Mouse (Mus musculus): ENCODE measurements at regions not wholly inside any gene's neighbourhood (a gene's known extent, or its start where the extent isn't known, plus 50 kb on each side); places are given as distances from the start of the nearest gene placed in this dataset.

DNA sequence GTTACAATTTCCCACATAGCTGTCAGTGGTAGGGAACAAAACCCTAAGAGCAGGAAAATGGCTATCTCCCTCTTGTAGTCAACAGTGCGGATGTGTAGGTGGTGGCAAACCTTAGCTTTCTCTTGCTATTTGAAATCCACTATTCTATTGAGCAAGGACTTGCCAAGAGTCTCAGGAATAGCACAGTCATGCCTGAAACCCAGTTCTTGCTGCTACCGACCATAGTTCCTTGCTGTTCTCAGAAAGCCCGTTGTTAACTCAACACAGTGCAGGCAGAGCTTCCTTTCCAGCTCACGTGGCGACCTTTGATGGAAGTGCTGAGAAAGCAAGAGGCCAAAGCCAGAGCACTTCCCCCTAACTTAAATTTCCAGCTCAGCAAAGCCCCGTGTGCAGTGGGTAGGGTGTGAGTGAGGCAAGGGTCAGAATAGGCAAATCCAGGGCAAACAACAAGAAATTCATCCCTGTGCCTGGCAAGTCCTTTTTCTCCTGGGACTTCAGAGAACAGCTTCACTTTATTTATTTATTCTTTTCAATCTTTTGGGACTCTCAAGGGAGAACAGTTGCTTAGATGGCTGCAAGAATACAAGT is 131.9 kb downstream of the Snx18 start:
- TF ChIP-seq CTCF (IDR thresholded peaks at IDR 0.05; ENCODE audit: low read depth, low read length), result no peak
- no peak for TF ChIP-seq EP300 (IDR thresholded peaks at IDR 0.05; ENCODE audit: insufficient read depth, low read depth, low read length)
- TF ChIP-seq POLR2A (IDR thresholded peaks at IDR 0.05; ENCODE audit: insufficient read depth, low read length), result no peak
